Mouse (Mus musculus) neural tube, embryonic 12.5 days (tissue): ENCODE data around the gene Pomt2. TPM values are rescaled to one million over a fixed set of nuclear protein-coding genes. Genes with fewer than 3 reads are reported as not detected.

ENCODE experiments used
- ATAC-seq: fragments of 200-750 bp; cut with Nextera tagmentation; 2 replicates; pipeline ENCODE4 v1.8.0; 2017; ENCODE audit warnings: low read depth, mild to moderate bottlenecking, moderate TSS enrichment, moderate library complexity; ENCODE audit not compliant: low FRiP score
- H3K27ac ChIP-seq: fragments of 300-500 bp; sonication (generic); 2 replicates; pipeline ENCODE4 v1.5.1; 2016
- H3K27me3 ChIP-seq: fragments of 300-500 bp; sonication (generic); replicated peaks from 2 replicates; pipeline ENCODE4 v1.6.1; 2016; ENCODE audit warnings: mild to moderate bottlenecking
- H3K36me3 ChIP-seq: fragments of 300-500 bp; sonication (generic); 2 replicates; pipeline ENCODE4 v1.6.1; 2016; ENCODE audit warnings: mild to moderate bottlenecking
- H3K4me1 ChIP-seq: fragments of 300-500 bp; sonication (generic); 2 replicates; pipeline ENCODE4 v1.6.1; 2016
- H3K4me2 ChIP-seq: fragments of 300-500 bp; sonication (generic); replicated peaks from 2 replicates; pipeline ENCODE4 v1.6.1; 2016; ENCODE audit warnings: mild to moderate bottlenecking
- H3K4me3 ChIP-seq: fragments of 300-500 bp; sonication (generic); 2 replicates; pipeline ENCODE4 v1.5.1; 2016
- H3K9ac ChIP-seq: fragments of 300-500 bp; sonication (generic); 2 replicates; pipeline ENCODE4 v1.6.1; 2016; ENCODE audit warnings: mild to moderate bottlenecking
- H3K9me3 ChIP-seq: fragments of 300-500 bp; sonication (generic); 2 replicates; pipeline ENCODE4 v1.6.1; 2016; ENCODE audit warnings: mild to moderate bottlenecking
- WGBS: fragments of 180-500 bp; shearing (Covaris S2); methylation state at CpG from one replicate; pipeline ENCODE4 v1.1.7; 2016; 5-methylcytosine and 5-hydroxymethylcytosine counted together
- polyA plus RNA-seq: library from polyadenylated mRNA; unstranded; fragments of >200 nt; fragmentation: Nextera tagmentation; extraction: Ambion mirVana; gene quantifications from 2 replicates; pipeline ENCODE4 v1.2.1, GENCODE M21; 2016

Gene Pomt2
- polyA plus RNA-seq, 1 experiment from 2014 or later: 13.2 TPM

GRCm38 (mm10) chr12:87148136-87148535 lies 368 bp upstream of the Pomt2 start:
- H3K36me3 ChIP-seq: peaks cover 7% of the 10 kb centered on the region
- no peaks in the 10 kb centered on the region for H3K27me3 ChIP-seq
- H3K27ac ChIP-seq: peak overlapping the region; percentile 84; the same call in 1 of the 2 replicates
- 18% methylated on average over 15 of the region's 15 CpGs for WGBS
- ATAC-seq: no peak
- H3K4me2 ChIP-seq: peak overlapping the region; percentile 69
- peaks cover 12% of the 10 kb centered on the region; the same call in 1 of the 2 replicates for H3K4me1 ChIP-seq
- H3K9ac ChIP-seq: peak overlapping the region; percentile 73
- H3K4me3 ChIP-seq: peak overlapping the region; percentile 86
- peaks cover 4% of the 10 kb centered on the region; the same call in 1 of the 2 replicates for H3K9me3 ChIP-seq

- H3K9me3 ChIP-seq: no peaks in the 10 kb centered on the region; the same call in 1 of the 2 replicates
- peak; percentile 93 for ATAC-seq
- peak within 1 kb of the TSS; percentile 73 for H3K9ac ChIP-seq
- H3K4me1 ChIP-seq: peaks cover 12% of the 10 kb centered on the region; the same call in 1 of the 2 replicates
- H3K36me3 ChIP-seq: peaks cover 7% of the 10 kb centered on the region
- peak within 1 kb of the TSS; percentile 69 for H3K4me2 ChIP-seq
- H3K27ac ChIP-seq: peak within 1 kb of the TSS; percentile 84
- WGBS: under 1% methylated on average over 27 of the region's 27 CpGs
- no peaks in the 10 kb centered on the region for H3K27me3 ChIP-seq
- peak within 1 kb of the TSS; percentile 86 for H3K4me3 ChIP-seq
These were observed 802 bp downstream of the Pomt2 start, which contains the start of gene Gstz1 for GRCm38 (mm10) chr12:87146966-87147365. Gene Gstz1, plus strand, starts transcription at chr12:87147165.

GRCm38 (mm10) chr12:87142156-87142555 lies 5.6 kb downstream of the Pomt2 start:
- Histone ChIP-seq H3K4me3 (no peak overlapping the region), H3K9me3 (no peaks in the 10 kb centered on the region; the same call in 1 of the 2 replicates), H3K27ac (no peak overlapping the region), H3K9ac (no peak overlapping the region), H3K4me2 (no peak overlapping the region), H3K27me3 (no peaks in the 10 kb centered on the region), H3K4me1 (peaks cover 12% of the 10 kb centered on the region; the same call in 1 of the 2 replicates), H3K36me3 (0 out of 2 replicates have a peak, but pooled peaks cover 2% of the 10 kb centered on the region)
- no peak for ATAC-seq
- WGBS: 71% methylated on average over 2 of the region's 2 CpGs

GRCm38 (mm10) chr12:87138768-87139167 lies 9.0 kb downstream of the Pomt2 start:
- H3K4me3 ChIP-seq: no peak overlapping the region
- H3K9me3 ChIP-seq: no peaks in the 10 kb centered on the region
- 40% methylated on average over 2 of the region's 2 CpGs for whole genome bisulfite sequencing
- no peak overlapping the region for H3K27ac ChIP-seq
- no peak overlapping the region for H3K4me2 ChIP-seq
- no peaks in the 10 kb centered on the region for H3K27me3 ChIP-seq
- H3K9ac ChIP-seq: no peak overlapping the region
- H3K36me3 ChIP-seq: peaks cover 9% of the 10 kb centered on the region; the same call in 1 of the 2 replicates
- H3K4me1 ChIP-seq: peaks cover 6% of the 10 kb centered on the region; the same call in 1 of the 2 replicates
- ATAC-seq: peak; percentile 56; the same call in 1 of the 2 replicates

GRCm38 (mm10) chr12:87138342-87138701 lies 9.4 kb downstream of the Pomt2 start:
- no peak overlapping the region for H3K27ac ChIP-seq
- 0 out of 2 replicates have a peak overlapping the region, but pooled peaks have one; percentile 16 for H3K4me2 ChIP-seq
- no peaks in the 10 kb centered on the region for H3K9me3 ChIP-seq
- no peak overlapping the region for H3K9ac ChIP-seq
- peak; percentile 68 for ATAC-seq
- H3K36me3 ChIP-seq: peaks cover 9% of the 10 kb centered on the region; the same call in 1 of the 2 replicates
- 33% methylated on average over 2 of the region's 2 CpGs for WGBS
- peaks cover 6% of the 10 kb centered on the region; the same call in 1 of the 2 replicates for H3K4me1 ChIP-seq
- no peaks in the 10 kb centered on the region for H3K27me3 ChIP-seq
- H3K4me3 ChIP-seq: no peak overlapping the region

GRCm38 (mm10) chr12:87137439-87138341 lies 10.1 kb downstream of the Pomt2 start:
- peaks cover 6% of the 10 kb centered on the region; the same call in 1 of the 2 replicates for H3K4me1 ChIP-seq
- peak; percentile 85 for ATAC-seq
- no peaks in the 10 kb centered on the region for H3K9me3 ChIP-seq
- H3K36me3 ChIP-seq: peaks cover 9% of the 10 kb centered on the region; the same call in 1 of the 2 replicates
- no peak overlapping the region for H3K27ac ChIP-seq
- H3K27me3 ChIP-seq: no peaks in the 10 kb centered on the region
- no peak overlapping the region for H3K9ac ChIP-seq
- H3K4me3 ChIP-seq: no peak overlapping the region
- H3K4me2 ChIP-seq: 0 out of 2 replicates have a peak overlapping the region, but pooled peaks have one; percentile 16
- 72% methylated on average over 15 of the region's 15 CpGs for WGBS

GRCm38 (mm10) chr12:87132784-87133183 lies 15.0 kb downstream of the Pomt2 start:
- no peak for ATAC-seq
- WGBS: 91% methylated on average over 9 of the region's 9 CpGs
- H3K36me3 ChIP-seq: peaks cover 28% of the 10 kb centered on the region; the same call in 1 of the 2 replicates
- H3K4me2 ChIP-seq: no peak overlapping the region
- H3K27ac ChIP-seq: no peak overlapping the region
- H3K9ac ChIP-seq: no peak overlapping the region
- H3K4me1 ChIP-seq: no peaks in the 10 kb centered on the region
- H3K4me3 ChIP-seq: no peak overlapping the region
- no peaks in the 10 kb centered on the region for H3K9me3 ChIP-seq
- H3K27me3 ChIP-seq: no peaks in the 10 kb centered on the region

GRCm38 (mm10) chr12:87132210-87132609 lies 15.6 kb downstream of the Pomt2 start:
- H3K9me3 ChIP-seq: no peaks in the 10 kb centered on the region
- WGBS: 95% methylated on average over 6 of the region's 6 CpGs
- H3K4me3 ChIP-seq: no peak overlapping the region
- H3K9ac ChIP-seq: no peak overlapping the region
- no peak overlapping the region for H3K4me2 ChIP-seq
- no peaks in the 10 kb centered on the region for H3K27me3 ChIP-seq
- H3K27ac ChIP-seq: no peak overlapping the region
- H3K36me3 ChIP-seq: peaks cover 27% of the 10 kb centered on the region; the same call in 1 of the 2 replicates
- no peaks in the 10 kb centered on the region for H3K4me1 ChIP-seq
- no peak for ATAC-seq

GRCm38 (mm10) chr12:87131619-87132018 lies 16.1 kb downstream of the Pomt2 start:
- Histone ChIP-seq H3K27me3 (no peaks in the 10 kb centered on the region), H3K4me3 (no peak overlapping the region), H3K4me2 (no peak overlapping the region), H3K9ac (no peak overlapping the region), H3K4me1 (no peaks in the 10 kb centered on the region), H3K36me3 (peaks cover 21% of the 10 kb centered on the region; the same call in 1 of the 2 replicates), H3K9me3 (no peaks in the 10 kb centered on the region), H3K27ac (no peak overlapping the region)
- WGBS: 70% methylated on average over 3 of the region's 3 CpGs
- no peak for ATAC-seq

- no peak overlapping the region for H3K9ac ChIP-seq
- no peak for ATAC-seq
- no peaks in the 10 kb centered on the region for H3K27me3 ChIP-seq
- no peak overlapping the region for H3K27ac ChIP-seq
- WGBS: 89% methylated on average over 2 of the region's 2 CpGs
- peaks cover 21% of the 10 kb centered on the region; the same call in 1 of the 2 replicates for H3K36me3 ChIP-seq
- no peaks in the 10 kb centered on the region for H3K9me3 ChIP-seq
- H3K4me2 ChIP-seq: no peak overlapping the region
- H3K4me1 ChIP-seq: no peaks in the 10 kb centered on the region
- H3K4me3 ChIP-seq: no peak overlapping the region
These were observed 16.6 kb downstream of the Pomt2 start for GRCm38 (mm10) chr12:87131181-87131580.

GRCm38 (mm10) chr12:87130224-87130623 lies 17.5 kb downstream of the Pomt2 start:
- H3K4me1 ChIP-seq: no peaks in the 10 kb centered on the region
- 89% methylated on average over 4 of the region's 4 CpGs for WGBS
- H3K36me3 ChIP-seq: peaks cover 20% of the 10 kb centered on the region
- no peaks in the 10 kb centered on the region for H3K9me3 ChIP-seq
- no peak for ATAC-seq
- H3K9ac ChIP-seq: no peak overlapping the region
- H3K27ac ChIP-seq: no peak overlapping the region
- H3K4me2 ChIP-seq: no peak overlapping the region
- H3K27me3 ChIP-seq: no peaks in the 10 kb centered on the region
- no peak overlapping the region for H3K4me3 ChIP-seq

GRCm38 (mm10) chr12:87127256-87127655 lies 20.5 kb downstream of the Pomt2 start:
- Histone ChIP-seq H3K4me1 (no peaks in the 10 kb centered on the region), H3K4me2 (no peak overlapping the region), H3K27ac (no peak overlapping the region), H3K9me3 (no peaks in the 10 kb centered on the region), H3K9ac (no peak overlapping the region), H3K27me3 (no peaks in the 10 kb centered on the region), H3K36me3 (peaks cover 28% of the 10 kb centered on the region), H3K4me3 (no peak overlapping the region)
- ATAC-seq: no peak
- WGBS: 78% methylated on average over 4 of the region's 4 CpGs
